Mouse (Mus musculus): ENCODE data around the gene Anxa6.

GRCm38 (mm10) chr11:55046600-55046999 is 13.4 kb upstream of the Anxa6 start:
- TF ChIP-seq GATA1 (IDR thresholded peaks at IDR 0.05; ENCODE audit: borderline replicate concordance, low read length) (no peak), FLI1 (IDR thresholded peaks at IDR 0.05; ENCODE audit: low read length) (no peak)

Data from megakaryocyte, embryonic 14.5 days (primary cell).